Mouse (Mus musculus): Measurements from ENCODE around the gene 3110009E18Rik.

- no peak for TF ChIP-seq CTCF (conservative IDR thresholded peaks at IDR 0.05; ENCODE audit: insufficient read depth, insufficient read length, low read depth, low read length)
- TF ChIP-seq POLR2A (IDR thresholded peaks at IDR 0.05; ENCODE audit: low read depth, low read length): no peak
These were observed 21.5 kb upstream of the 3110009E18Rik start for GRCm38 (mm10) chr1:120099483-120099882.
